Mouse (Mus musculus): ENCODE results near the gene Fkbp15. TPM values are rescaled to one million over a fixed set of nuclear protein-coding genes. Genes with fewer than 3 reads are reported as not detected.

Gene Fkbp15
- 17.0 TPM for polyA plus RNA-seq (2014; fragmentation: Illumina TruSeq; extraction: RNeasy Lipid Tissue Mini Kit (QIAGEN cat#74804); ENCODE audit: low read depth, low replicate concordance)

DNA sequence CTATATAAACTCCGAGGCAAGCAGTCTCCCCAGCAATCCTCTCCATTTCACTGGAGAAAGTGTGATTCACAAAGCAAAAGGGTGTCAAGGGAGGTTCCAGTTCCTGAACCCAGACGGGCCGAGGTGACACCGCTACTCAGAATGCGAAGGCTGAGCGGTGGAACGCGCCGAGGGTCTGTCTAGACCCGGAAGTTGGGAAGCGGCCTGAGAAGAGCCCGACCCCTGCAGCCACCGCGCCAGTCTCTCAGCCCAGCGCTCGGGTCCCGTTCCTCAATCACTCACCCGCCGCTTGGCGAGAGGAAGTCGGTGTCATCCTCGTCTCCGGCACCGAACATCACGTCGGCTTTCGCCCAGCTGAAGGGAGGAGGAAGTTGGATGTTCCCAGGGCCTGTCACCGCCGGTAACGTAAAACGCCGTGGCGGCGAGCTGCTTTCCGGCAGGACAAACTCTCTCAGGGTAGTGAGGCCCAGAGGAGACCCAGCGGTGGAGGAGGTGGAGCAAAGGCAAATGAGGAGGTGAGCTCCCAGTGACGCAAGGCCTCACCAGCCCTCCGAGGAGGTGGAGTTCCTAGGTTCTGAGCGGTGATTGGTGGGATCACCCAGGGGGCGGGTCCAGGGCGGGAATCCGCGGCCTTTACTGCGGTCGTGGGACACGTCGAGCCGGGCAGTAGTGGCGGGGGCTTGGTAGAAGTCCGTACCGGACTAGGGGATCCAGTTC is at the start of gene Fkbp15, which contains the start of gene Slc31a1:
Gene Fkbp15 (minus strand): TSS at position 461 of the 717 bp plus-strand sequence.
Gene Slc31a1 (plus strand): TSS at position 640 of the 717 bp plus-strand sequence.

DNA sequence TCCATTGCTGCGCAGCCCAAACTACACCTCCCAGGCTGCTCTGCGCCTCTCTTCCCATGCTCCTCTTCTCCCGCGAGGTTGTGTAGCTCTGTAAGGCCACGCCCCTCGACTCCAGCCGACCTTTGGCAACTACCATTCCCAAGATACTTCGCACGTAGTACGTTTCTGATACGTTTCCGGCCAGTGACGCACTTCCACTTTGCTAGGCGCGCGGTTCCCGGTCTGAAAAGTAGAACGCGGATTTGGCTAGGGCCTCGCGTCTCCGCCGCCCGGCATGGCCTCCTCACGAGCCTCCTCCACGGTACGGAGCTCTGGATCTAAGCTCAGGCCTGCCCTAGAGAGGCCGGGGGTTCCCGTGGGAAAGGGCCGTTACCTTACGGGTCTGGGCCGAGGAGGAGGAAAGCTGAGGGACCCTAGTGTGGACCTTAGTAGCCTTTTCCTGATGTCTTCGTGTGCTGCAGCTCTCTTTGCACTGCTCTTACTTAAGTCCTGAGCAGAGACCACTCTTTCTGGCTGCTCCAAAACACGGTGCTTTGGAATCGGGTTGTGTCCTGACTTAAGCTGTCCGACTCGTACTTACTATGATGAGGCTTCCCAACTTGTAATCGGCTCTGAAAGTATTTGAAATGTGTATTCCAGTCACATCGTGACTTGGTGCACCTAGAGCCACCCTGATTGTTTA is 48.4 kb upstream of the Fkbp15 start, which contains the start of the genes Cdc26 and Prpf4:
Gene Cdc26 (minus strand): TSS at position 42 of the 682 bp plus-strand sequence.
Gene Prpf4 (plus strand): TSS at position 197 of the 682 bp plus-strand sequence.

DNA sequence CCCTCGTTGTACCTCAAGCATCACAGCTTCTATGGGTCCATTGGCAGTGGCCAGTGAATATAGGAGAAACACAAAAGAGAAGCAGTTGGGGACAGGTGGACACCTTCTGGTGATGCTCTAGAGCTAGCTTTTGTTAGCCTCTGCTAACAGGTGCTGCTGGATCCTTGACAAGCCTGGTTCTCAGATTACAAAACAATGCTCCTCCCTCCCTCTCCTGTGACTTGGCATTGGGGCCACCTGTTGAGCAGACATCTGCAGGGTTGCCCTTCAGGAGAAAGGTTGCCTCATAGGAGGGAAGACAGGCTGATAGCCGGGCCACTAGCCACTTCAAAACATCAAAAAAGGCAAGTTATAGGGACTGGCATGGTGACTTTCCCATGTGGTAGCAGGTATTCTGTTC is 98.1 kb downstream of the Fkbp15 start, which contains the start of gene Slc31a2:
Gene Slc31a2 (plus strand): TSS at position 287 of the 400 bp plus-strand sequence.

Other genes with a start within 250 kb of the Fkbp15 start
- not detected for gene Mup21, start 209.7 kb downstream of the Fkbp15 start, polyA plus RNA-seq (2014; fragmentation: Illumina TruSeq; extraction: RNeasy Lipid Tissue Mini Kit (QIAGEN cat#74804); ENCODE audit: low read depth, low replicate concordance)
- 2.5 TPM for gene Zfp37, start 129.5 kb downstream of the Fkbp15 start, polyA plus RNA-seq (2014; fragmentation: Illumina TruSeq; extraction: RNeasy Lipid Tissue Mini Kit (QIAGEN cat#74804); ENCODE audit: low read depth, low replicate concordance)
- 20.6 TPM for gene Slc31a2, start 98.0 kb downstream of the Fkbp15 start, polyA plus RNA-seq (2014; fragmentation: Illumina TruSeq; extraction: RNeasy Lipid Tissue Mini Kit (QIAGEN cat#74804); ENCODE audit: low read depth, low replicate concordance)
- gene Slc31a1, start 179 bp upstream of the Fkbp15 start, polyA plus RNA-seq (2014; fragmentation: Illumina TruSeq; extraction: RNeasy Lipid Tissue Mini Kit (QIAGEN cat#74804); ENCODE audit: low read depth, low replicate concordance): 21.4 TPM
- 62.0 TPM for gene Cdc26, start 48.1 kb upstream of the Fkbp15 start, polyA plus RNA-seq (2014; fragmentation: Illumina TruSeq; extraction: RNeasy Lipid Tissue Mini Kit (QIAGEN cat#74804); ENCODE audit: low read depth, low replicate concordance)
- 10.2 TPM for gene Prpf4, start 48.2 kb upstream of the Fkbp15 start, polyA plus RNA-seq (2014; fragmentation: Illumina TruSeq; extraction: RNeasy Lipid Tissue Mini Kit (QIAGEN cat#74804); ENCODE audit: low read depth, low replicate concordance)
- not detected for gene Rnf183, start 74.7 kb upstream of the Fkbp15 start, polyA plus RNA-seq (2014; fragmentation: Illumina TruSeq; extraction: RNeasy Lipid Tissue Mini Kit (QIAGEN cat#74804); ENCODE audit: low read depth, low replicate concordance)
- gene Wdr31, start 110.3 kb upstream of the Fkbp15 start, polyA plus RNA-seq (2014; fragmentation: Illumina TruSeq; extraction: RNeasy Lipid Tissue Mini Kit (QIAGEN cat#74804); ENCODE audit: low read depth, low replicate concordance): 0.39 TPM
- not detected for gene Bspry, start 119.5 kb upstream of the Fkbp15 start, polyA plus RNA-seq (2014; fragmentation: Illumina TruSeq; extraction: RNeasy Lipid Tissue Mini Kit (QIAGEN cat#74804); ENCODE audit: low read depth, low replicate concordance)
- 3.0 TPM for gene Hdhd3, start 142.9 kb upstream of the Fkbp15 start, polyA plus RNA-seq (2014; fragmentation: Illumina TruSeq; extraction: RNeasy Lipid Tissue Mini Kit (QIAGEN cat#74804); ENCODE audit: low read depth, low replicate concordance)
- 53.4 TPM for gene Alad, start 159.4 kb upstream of the Fkbp15 start, polyA plus RNA-seq (2014; fragmentation: Illumina TruSeq; extraction: RNeasy Lipid Tissue Mini Kit (QIAGEN cat#74804); ENCODE audit: low read depth, low replicate concordance)
- 24.8 TPM for gene Pole3, start 164.5 kb upstream of the Fkbp15 start, polyA plus RNA-seq (2014; fragmentation: Illumina TruSeq; extraction: RNeasy Lipid Tissue Mini Kit (QIAGEN cat#74804); ENCODE audit: low read depth, low replicate concordance)
- not detected for gene 4933430I17Rik, start 164.8 kb upstream of the Fkbp15 start, polyA plus RNA-seq (2014; fragmentation: Illumina TruSeq; extraction: RNeasy Lipid Tissue Mini Kit (QIAGEN cat#74804); ENCODE audit: low read depth, low replicate concordance)
- gene Rgs3, start 199.3 kb upstream of the Fkbp15 start, polyA plus RNA-seq (2014; fragmentation: Illumina TruSeq; extraction: RNeasy Lipid Tissue Mini Kit (QIAGEN cat#74804); ENCODE audit: low read depth, low replicate concordance): 43.5 TPM

Data from heart, adult 10 weeks (tissue).